Mouse (Mus musculus) heart, adult 2 months (tissue): ENCODE data around the gene Fam187b.

Source experiments
- CTCF ChIP-seq: fragments of 200-600 bp; IDR thresholded peaks from 2 replicates; pipeline ENCODE4 v1.8.1; 2022; ENCODE audit warnings: antibody characterized with exemption, mild to moderate bottlenecking, moderate library complexity
- EP300 ChIP-seq: fragments of 200-500 bp; IDR thresholded peaks from 2 replicates; pipeline ENCODE4 v1.6.1; 2011; ENCODE audit warnings: low read depth, low read length, control low read depth; ENCODE audit not compliant: insufficient read depth
- POLR2A ChIP-seq: fragments of 200-500 bp; IDR thresholded peaks from 2 replicates; pipeline ENCODE4 v1.6.1; 2011; ENCODE audit warnings: mild to moderate bottlenecking, low read depth, low read length, control low read depth; ENCODE audit not compliant: insufficient read depth

DNA sequence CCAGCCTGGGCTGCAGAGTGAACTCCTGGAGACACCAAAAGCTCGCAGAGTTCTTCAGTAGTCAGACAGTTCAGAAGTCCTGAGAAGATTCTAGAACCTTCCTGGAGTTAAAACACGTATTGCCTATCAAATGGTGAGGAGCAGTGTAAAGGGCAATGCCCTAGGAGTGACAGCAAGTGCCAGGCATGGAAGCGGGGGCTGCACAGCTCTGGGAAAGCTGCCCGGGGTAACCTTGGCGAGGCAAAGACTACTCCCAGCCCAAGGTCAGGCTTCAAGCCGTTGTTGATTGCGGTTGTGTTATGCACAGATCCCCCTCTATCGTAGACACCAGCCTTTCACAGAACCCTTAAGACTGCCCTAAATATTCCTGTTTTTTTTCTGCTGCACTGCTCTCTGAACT lies 5.0 kb upstream of the Fam187b start:
- TF ChIP-seq CTCF: no peak
- no peak for TF ChIP-seq POLR2A
- no peak for TF ChIP-seq EP300
